Mouse (Mus musculus) kidney, postnatal 4 days (tissue): ENCODE measurements around the gene Gm20388.

ENCODE experiments used
- DNase-seq, 2 experiments: peaks; one replicate each; pipeline ENCODE4 v3.0.0; 2021; ENCODE audit warnings: mixed read lengths in 2 of 2

The Gm20388 gene

DNA sequence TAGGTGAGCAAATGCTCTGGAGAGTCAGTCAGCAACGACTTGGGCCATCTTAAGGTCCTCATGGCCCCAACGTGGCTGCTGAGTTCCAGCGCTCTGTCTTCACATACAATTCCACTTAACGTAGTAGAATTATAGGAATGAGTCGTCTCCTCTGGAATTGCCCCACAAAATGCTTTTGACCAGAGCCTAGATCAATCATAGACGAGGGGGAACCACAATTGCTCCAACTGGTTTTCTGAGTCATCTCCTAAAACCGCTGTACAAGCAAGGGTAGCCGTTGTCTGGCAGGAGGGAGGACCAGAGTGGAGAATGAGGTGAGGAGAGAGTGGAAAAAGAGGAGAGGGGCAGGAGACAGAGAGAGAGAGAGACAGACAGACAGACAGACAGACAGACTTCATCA, 105.3 kb downstream of the Gm20388 start:
- no peak for DNase-seq

- DNase-seq, result no peak
Measured at GRCm38 (mm10) chr8:120016424-120016823, 105.8 kb downstream of the Gm20388 start.

GRCm38 (mm10) chr8:120017349-120017748, 106.7 kb downstream of the Gm20388 start:
- peak in 1 of 2 experiments; percentile 58 for DNase-seq

- no peak for DNase-seq
Measured at GRCm38 (mm10) chr8:120017786-120018185, 107.1 kb downstream of the Gm20388 start.

GRCm38 (mm10) chr8:120018379-120018778, 107.7 kb downstream of the Gm20388 start:
- DNase-seq, result no peak

DNA sequence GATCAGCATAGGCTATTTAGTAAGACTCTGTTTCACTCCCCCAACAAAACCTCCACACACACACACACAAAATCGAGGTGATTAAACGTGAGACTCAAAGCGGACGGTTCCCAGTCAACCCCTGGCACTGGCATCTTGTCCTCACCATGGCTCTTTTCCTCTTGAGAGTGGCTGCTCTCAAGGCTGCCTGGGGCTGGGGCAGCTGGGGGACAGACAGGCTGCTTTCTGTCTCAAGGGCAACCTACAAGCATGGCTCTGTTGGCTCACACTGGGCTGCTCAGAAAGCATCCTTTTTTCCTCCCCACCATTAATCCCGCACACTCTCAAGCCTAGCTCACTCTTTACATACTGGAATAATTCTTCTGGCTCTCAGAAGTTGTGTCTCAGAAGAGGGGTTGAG, 108.7 kb downstream of the Gm20388 start:
- DNase-seq, result no peak

GRCm38 (mm10) chr8:120020298-120020697, 109.7 kb downstream of the Gm20388 start:
- no peak for DNase-seq

GRCm38 (mm10) chr8:120026199-120026598, 115.6 kb downstream of the Gm20388 start:
- DNase-seq, result no peak

GRCm38 (mm10) chr8:120026991-120027390, 116.3 kb downstream of the Gm20388 start:
- DNase-seq, result no peak

DNA sequence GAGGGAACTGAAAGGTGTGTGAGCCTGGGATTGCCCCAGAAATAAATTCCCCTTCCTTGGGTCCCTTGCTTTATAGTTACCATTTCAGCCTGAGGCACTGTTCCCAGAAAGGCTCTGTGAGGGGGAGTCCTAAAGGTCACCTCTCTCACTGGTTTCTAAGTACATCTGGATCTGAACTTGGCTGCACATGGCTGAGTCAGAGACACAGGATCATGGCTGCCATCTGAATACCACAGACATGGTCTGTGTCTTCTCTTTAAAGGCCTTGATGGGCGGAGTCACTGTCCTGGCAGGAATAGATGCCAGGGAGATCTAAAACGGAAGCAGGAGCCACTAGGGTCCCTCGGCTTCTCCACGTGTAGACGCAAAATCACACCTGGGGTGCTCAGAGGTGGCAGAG, 119.8 kb downstream of the Gm20388 start:
- no peak for DNase-seq

GRCm38 (mm10) chr8:120032549-120033208, 122.0 kb downstream of the Gm20388 start:
- DNase-seq, result no peak

DNA sequence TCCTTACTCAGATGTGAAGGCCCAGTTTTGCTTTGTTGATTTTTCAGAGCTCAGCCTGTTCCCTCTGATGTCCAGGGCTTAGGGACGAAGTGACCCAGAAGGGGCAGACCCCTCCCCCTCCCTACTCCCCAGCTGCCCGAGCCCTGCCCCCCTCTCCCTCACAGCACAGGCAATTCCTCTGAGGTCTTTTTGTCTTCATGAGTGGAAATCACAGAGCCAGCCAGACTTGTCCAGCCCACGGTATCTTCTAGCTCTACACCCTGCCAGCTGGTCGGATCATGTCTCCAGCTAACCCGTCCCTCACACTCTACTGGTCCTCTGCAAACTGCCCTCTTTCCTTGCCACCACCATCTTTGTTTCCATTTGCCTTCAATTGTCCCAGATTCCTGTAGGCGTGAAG, 123.8 kb downstream of the Gm20388 start:
- no peak for DNase-seq

DNA sequence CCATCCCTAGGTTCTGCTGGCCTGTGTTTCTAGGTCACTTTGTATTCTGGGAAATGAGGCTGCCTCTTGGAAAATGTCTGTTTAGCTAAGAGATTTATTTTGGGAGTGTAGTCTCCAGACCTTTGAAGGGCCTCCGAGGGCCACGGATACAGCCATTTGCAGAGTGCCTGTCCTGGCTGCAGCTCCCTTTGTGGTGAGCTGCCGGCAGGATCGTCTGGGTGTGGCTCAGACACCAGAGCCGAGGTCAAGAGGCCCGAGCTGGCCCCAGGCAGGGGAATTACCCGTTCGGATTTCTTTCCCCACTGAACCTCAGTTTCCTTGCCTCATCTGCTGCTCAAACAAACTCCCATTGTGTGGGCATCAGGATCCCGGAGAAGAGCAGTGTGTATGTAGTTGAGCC, 125.5 kb downstream of the Gm20388 start:
- no peak for DNase-seq

GRCm38 (mm10) chr8:120036578-120036977, 125.9 kb downstream of the Gm20388 start:
- DNase-seq, result no peak

DNA sequence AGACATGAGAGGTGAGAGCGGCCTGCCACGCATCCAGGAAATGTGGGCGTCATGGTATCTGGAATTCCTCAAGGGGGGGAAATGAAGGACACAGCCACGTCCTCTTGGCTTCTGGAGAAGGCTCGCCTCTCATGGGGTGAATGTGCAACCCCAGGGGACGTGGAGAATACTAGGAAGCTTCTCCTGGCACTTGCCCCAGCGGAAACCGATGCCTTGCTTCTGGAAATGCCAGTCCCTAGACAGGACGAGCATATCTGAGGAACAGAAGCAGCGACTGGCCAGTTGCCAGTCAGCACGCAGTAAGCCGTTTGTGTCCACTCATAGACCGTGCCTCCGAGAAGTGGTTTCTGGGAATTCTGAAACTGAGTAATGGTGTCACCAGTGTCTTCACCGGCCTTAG, 126.6 kb downstream of the Gm20388 start:
- DNase-seq, result peak in 1 of 2 experiments; percentile 47

- no peak for DNase-seq
Measured at GRCm38 (mm10) chr8:120037611-120038010, 127.0 kb downstream of the Gm20388 start.

DNA sequence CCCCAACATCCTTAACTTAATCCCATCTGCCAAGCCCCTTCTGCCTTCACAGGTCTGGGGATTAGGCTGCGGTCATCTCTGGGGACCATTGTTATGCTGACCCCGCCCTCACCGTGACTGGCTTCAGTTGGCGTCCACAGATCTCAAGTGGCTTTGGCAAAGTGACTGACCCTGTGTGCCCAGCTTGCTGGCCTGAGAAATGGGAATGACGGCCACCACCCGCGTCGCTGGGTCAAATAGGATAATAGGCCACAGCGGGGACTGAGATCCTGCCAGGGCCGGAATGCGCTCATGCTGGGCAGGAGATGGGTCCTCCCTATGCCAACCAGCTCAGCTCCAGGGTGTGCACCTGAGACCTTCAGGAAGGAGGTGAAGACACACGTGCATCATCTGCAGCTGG, 128.1 kb downstream of the Gm20388 start:
- no peak for DNase-seq

- peak in 1 of 2 experiments; percentile 31 for DNase-seq
Measured at GRCm38 (mm10) chr8:120039313-120039919, 128.8 kb downstream of the Gm20388 start.

DNA sequence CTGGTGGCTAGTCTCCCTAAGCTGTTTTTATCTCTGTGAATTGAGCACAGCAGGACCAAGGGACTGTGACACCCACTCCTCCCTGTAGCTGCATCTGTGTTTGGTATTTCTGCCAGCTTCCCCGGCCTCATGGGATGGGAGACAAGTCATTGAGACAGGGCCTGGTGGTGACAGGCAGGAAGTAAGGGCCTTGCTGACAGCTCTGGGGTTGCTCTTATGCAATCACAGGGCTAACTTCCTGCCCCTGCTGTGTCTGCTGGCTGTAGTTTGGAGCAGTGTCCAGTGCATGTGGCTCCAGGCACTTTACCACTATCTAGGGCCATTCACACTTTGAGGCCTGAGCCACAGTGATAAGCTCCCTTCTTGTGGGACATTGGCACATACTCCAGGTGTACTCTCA, 130.2 kb downstream of the Gm20388 start:
- peak in 1 of 2 experiments; percentile 45 for DNase-seq

DNA sequence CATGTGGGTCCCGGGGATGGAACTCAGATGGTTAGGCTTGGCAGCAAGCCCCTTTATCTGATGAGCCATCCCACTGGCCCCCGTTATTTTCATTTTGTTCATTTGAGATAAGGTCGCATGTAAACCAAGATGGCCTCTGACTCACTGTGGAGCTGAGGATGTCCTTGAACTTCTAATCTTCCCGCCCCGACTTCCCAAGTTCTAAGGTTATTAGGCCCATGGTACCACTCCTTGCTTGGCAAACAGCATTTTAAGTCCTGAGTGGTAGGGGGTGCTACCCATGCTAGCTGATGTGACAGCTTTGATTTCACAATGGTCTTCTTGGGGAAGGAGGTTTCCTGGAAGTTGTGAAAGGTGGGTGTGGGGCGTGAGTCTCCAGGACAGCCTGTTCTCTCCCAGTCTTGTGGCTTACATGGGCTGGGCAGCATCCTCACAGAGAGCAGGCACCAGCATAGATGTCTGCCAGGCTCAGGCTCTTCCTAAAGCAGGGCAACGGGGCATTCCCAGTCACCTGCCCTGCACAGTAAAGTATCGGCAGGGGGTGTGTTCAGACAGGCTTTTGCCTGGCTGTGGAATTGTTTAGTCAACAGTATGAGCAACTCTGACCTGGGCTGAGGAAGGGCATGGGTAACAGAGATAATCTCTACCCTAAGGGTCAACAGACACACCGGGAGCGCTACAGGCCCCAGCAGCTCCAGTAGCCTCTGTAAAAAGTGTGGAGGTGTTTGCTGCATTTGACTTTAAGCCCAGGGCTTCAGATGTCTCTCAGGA, 132.1 kb downstream of the Gm20388 start:
- DNase-seq, result no peak

DNA sequence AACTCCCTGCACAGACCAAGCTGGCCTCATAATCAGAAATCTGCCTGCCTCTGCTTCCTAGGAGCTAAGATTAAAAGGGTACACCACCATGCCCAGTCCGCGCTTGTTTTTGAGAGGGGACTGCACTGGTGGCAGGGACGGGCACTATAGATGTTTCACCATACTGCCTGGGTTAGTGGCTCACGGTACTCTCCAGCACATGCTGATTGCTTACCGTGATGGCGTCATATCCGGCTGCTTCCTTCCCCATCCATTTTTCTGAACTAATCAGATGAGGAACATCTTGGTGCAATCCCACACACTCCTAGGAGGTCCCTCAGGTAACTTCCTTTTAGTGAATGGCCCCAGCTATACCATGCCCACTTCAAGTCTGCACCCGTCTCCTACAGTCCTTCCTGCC, 134.3 kb downstream of the Gm20388 start:
- DNase-seq, result no peak

DNA sequence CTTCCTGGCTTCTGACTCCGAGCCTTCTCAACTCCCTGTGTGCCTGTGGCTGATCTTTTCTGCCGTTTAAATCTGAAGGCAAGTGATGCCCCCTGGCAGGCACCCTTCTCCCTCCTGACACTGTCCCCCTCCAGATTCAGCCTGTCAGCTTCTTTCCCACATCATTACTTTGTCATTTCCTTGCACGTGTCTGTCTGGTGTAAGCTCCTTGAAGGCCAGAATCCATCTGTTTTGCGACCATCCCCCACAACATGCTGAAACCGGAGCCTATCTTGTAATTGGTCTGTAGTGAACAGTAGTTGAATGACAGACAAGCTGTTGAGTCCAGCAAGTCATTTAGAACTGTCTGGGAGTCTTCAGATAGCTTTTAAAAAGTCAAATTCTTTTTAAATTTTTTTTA, 134.8 kb downstream of the Gm20388 start:
- DNase-seq, result no peak

- peak; percentile 66 to 79 for DNase-seq
Measured at GRCm38 (mm10) chr8:120046258-120047020, 135.8 kb downstream of the Gm20388 start.
